Mouse (Mus musculus) limb, embryonic 15.5 days (tissue): ENCODE measurements around the gene Zfp467. TPM values are rescaled to one million over a fixed set of nuclear protein-coding genes. Genes with fewer than 3 reads are reported as not detected.

Source experiments
- ATAC-seq: fragments of 200-750 bp; cut with Nextera tagmentation; 2 replicates; pipeline ENCODE4 v1.8.0; 2017; ENCODE audit warnings: low read depth, moderate TSS enrichment; ENCODE audit not compliant: insufficient number of reproducible peaks, low FRiP score, low TSS enrichment
- H3K27ac ChIP-seq: fragments of 300-500 bp; sonication (generic); 2 replicates; pipeline ENCODE4 v1.5.1; 2015; ENCODE audit warnings: moderate library complexity, mild to moderate bottlenecking, inconsistent platforms
- H3K27me3 ChIP-seq: fragments of 300-500 bp; sonication (generic); 2 replicates; pipeline ENCODE4 v1.6.1; 2015; ENCODE audit warnings: inconsistent platforms
- H3K36me3 ChIP-seq: fragments of 300-500 bp; sonication (generic); 2 replicates; pipeline ENCODE4 v1.6.1; 2015; ENCODE audit warnings: inconsistent platforms
- H3K4me1 ChIP-seq: fragments of 300-500 bp; sonication (generic); 2 replicates; pipeline ENCODE4 v1.6.1; 2015; ENCODE audit warnings: inconsistent platforms
- H3K4me2 ChIP-seq: fragments of 300-500 bp; sonication (generic); 2 replicates; pipeline ENCODE4 v1.6.1; 2015; ENCODE audit warnings: mild to moderate bottlenecking, inconsistent platforms
- H3K4me3 ChIP-seq: fragments of 300-500 bp; sonication (generic); 2 replicates; pipeline ENCODE4 v1.5.1; 2015; ENCODE audit warnings: mild to moderate bottlenecking, inconsistent platforms
- H3K9ac ChIP-seq: fragments of 300-500 bp; sonication (generic); 2 replicates; pipeline ENCODE4 v1.6.1; 2015; ENCODE audit warnings: inconsistent platforms
- H3K9me3 ChIP-seq: fragments of 300-500 bp; sonication (generic); 2 replicates; pipeline ENCODE4 v1.6.1; 2016; ENCODE audit warnings: inconsistent platforms
- WGBS: fragments of 180-500 bp; shearing (Covaris S2); methylation state at CpG from one replicate; pipeline ENCODE4 v1.1.7; 2015; 5-methylcytosine and 5-hydroxymethylcytosine counted together
- polyA plus RNA-seq: library from polyadenylated mRNA; unstranded; fragments of >200 nt; fragmentation: Nextera tagmentation; extraction: Ambion mirVana; gene quantifications from 2 replicates; pipeline ENCODE4 v1.2.1, GENCODE M21; 2015

The Zfp467 gene
- polyA plus RNA-seq, 1 experiment from 2014 or later = 25.4 TPM

DNA sequence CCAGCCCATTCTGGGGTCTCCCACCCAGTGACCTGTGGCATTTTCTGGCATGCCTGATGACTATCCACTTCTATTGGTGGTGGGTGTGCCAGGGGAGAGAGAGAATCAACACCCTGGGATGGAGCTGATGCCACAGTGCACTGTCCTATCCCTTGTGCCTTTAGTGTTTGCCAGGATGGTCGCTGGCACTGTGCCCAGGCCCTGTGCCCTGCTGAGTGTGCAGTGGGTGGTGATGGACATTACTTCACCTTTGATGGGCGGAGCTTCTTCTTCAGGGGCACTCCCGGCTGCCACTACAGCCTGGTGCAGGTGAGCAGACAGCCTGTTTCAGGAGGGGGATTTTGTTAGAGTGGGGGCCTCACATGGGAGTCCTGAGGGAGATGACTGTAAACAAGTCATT, 7.1 kb upstream of the Zfp467 start:
- H3K27ac ChIP-seq = no peak overlapping the region
- no peaks in the 10 kb centered on the region for H3K4me1 ChIP-seq
- no peak for ATAC-seq
- H3K9me3 ChIP-seq = no peaks in the 10 kb centered on the region
- H3K4me2 ChIP-seq = no peak overlapping the region
- H3K27me3 ChIP-seq = no peaks in the 10 kb centered on the region
- H3K36me3 ChIP-seq = no peaks in the 10 kb centered on the region
- no peak overlapping the region for H3K4me3 ChIP-seq
- H3K9ac ChIP-seq = no peak overlapping the region
- WGBS = 80% methylated on average over 3 of the region's 3 CpGs

GRCm38 (mm10) chr6:48452151-48452550, 6.5 kb upstream of the Zfp467 start:
- Histone ChIP-seq H3K4me2 (no peak overlapping the region), H3K36me3 (no peaks in the 10 kb centered on the region), H3K27me3 (no peaks in the 10 kb centered on the region), H3K9me3 (no peaks in the 10 kb centered on the region), H3K27ac (no peak overlapping the region), H3K4me3 (no peak overlapping the region), H3K9ac (no peak overlapping the region), H3K4me1 (no peaks in the 10 kb centered on the region)
- no peak for ATAC-seq
- 67% methylated on average over 1 of the region's 1 CpGs for WGBS

- H3K4me1 ChIP-seq = peaks cover 11% of the 10 kb centered on the region
- no peaks in the 10 kb centered on the region for H3K27me3 ChIP-seq
- H3K36me3 ChIP-seq = no peaks in the 10 kb centered on the region
- H3K9me3 ChIP-seq = no peaks in the 10 kb centered on the region
- H3K27ac ChIP-seq = 0 out of 2 replicates have a peak overlapping the region, but pooled peaks have one; percentile 2
- ATAC-seq = no peak
- H3K4me3 ChIP-seq = no peak overlapping the region
- no peak overlapping the region for H3K4me2 ChIP-seq
- H3K9ac ChIP-seq = no peak overlapping the region
- 68% methylated on average over 7 of the region's 7 CpGs for WGBS
These were observed 2.9 kb upstream of the Zfp467 start for GRCm38 (mm10) chr6:48448527-48448926.

DNA sequence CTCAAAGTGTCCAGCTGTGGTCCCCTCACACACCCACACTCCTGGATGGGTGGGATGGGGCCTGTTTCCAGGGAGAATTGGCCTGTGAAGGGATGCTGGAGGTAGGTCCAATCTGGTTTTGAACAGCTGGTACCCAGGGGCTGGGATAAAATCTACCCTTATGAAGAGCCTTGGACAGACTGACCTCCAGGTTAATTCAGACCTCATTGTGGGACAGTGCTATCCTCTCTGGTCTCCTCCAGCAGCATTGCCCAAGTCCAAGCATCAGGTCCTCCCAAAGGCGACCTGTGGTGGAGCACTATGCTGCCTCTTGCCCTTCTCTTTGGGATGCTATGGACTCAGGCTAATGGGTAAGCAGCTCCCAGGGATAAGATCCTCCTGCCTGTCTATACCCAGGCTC, 2.3 kb upstream of the Zfp467 start, which contains the start of gene Sspo:
TSS of gene Sspo (plus strand) at position 301 of the 400 bp plus-strand sequence.
- peaks cover 16% of the 10 kb centered on the region for H3K4me1 ChIP-seq
- H3K9me3 ChIP-seq = no peaks in the 10 kb centered on the region
- 0 out of 2 replicates have a peak within 1 kb of the TSS, but pooled peaks have one; percentile 2 for H3K27ac ChIP-seq
- 75% methylated on average over 1 of the region's 1 CpGs for WGBS
- no peaks in the 10 kb centered on the region for H3K27me3 ChIP-seq
- H3K4me2 ChIP-seq = no peak within 1 kb of the TSS
- ATAC-seq = no peak
- H3K9ac ChIP-seq = no peak within 1 kb of the TSS
- H3K36me3 ChIP-seq = no peaks in the 10 kb centered on the region
- H3K4me3 ChIP-seq = no peak within 1 kb of the TSS

DNA sequence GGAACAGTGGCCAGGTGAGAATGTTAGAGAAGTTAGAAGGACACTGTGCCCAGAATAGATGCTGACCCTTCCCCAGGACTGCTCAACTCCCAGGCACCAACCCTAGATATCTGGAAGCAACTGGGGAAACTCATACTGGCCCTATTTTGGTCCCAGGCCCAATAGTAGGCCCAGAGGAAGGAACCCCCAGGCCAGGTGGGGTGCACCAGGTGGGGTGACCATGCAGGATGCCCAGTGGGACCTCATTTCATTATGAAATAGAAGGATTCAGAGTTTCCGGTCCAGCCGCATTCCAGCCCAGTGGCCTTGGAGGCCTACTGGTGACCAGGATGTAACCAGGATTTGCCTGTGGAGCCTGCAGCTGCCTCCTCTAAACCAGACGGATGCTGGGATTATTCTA, 1.3 kb upstream of the Zfp467 start:
- Histone ChIP-seq H3K4me3 (no peak overlapping the region), H3K36me3 (peaks cover 8% of the 10 kb centered on the region), H3K4me2 (no peak overlapping the region), H3K4me1 (peaks cover 16% of the 10 kb centered on the region), H3K9ac (no peak overlapping the region), H3K9me3 (no peaks in the 10 kb centered on the region), H3K27ac (peak overlapping the region; percentile 94; the same call in 1 of the 2 replicates), H3K27me3 (no peaks in the 10 kb centered on the region)
- WGBS = 72% methylated on average over 3 of the region's 3 CpGs
- ATAC-seq = no peak

DNA sequence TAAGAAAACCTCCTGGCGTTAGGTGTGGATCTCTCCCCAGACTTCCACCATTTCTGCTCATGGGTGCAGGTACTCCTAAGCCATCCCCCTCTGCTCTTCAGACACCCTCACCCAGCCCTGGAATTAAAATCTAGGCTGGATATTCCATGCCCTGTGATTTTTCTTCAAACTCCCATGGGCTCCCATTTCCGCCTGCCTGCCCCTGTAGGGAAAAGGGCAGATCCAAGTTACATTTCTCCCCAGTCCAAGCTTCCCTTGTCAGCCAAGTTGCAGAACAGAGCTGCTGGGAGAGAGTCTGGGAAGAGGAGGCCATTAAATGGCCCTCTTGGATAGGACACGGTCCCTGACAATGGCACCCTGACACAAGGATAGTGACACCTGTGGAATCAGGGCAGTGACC, 631 bp upstream of the Zfp467 start:
- peak overlapping the region; percentile 94 for H3K27ac ChIP-seq
- peak overlapping the region; percentile 71 for H3K4me3 ChIP-seq
- H3K4me2 ChIP-seq = peak overlapping the region; percentile 82
- H3K9ac ChIP-seq = no peak overlapping the region
- no peaks in the 10 kb centered on the region for H3K9me3 ChIP-seq
- peaks cover 15% of the 10 kb centered on the region for H3K36me3 ChIP-seq
- 32% methylated on average over 3 of the region's 3 CpGs for WGBS
- ATAC-seq = no peak
- H3K27me3 ChIP-seq = no peaks in the 10 kb centered on the region
- peaks cover 18% of the 10 kb centered on the region for H3K4me1 ChIP-seq

- Histone ChIP-seq H3K4me3 (peak overlapping the region; percentile 71), H3K27ac (peak overlapping the region; percentile 94), H3K9me3 (no peaks in the 10 kb centered on the region), H3K27me3 (peaks cover 6% of the 10 kb centered on the region; the same call in 1 of the 2 replicates), H3K36me3 (peaks cover 19% of the 10 kb centered on the region), H3K4me2 (peak overlapping the region; percentile 82), H3K9ac (peak overlapping the region; percentile 83), H3K4me1 (peaks cover 31% of the 10 kb centered on the region)
- ATAC-seq = peak; percentile 49; the same call in 1 of the 2 replicates
- WGBS = 1% methylated on average over 30 of the region's 34 CpGs
These were observed 1.1 kb downstream of the Zfp467 start for GRCm38 (mm10) chr6:48444310-48445180.

- ATAC-seq = peak; percentile 87
These were observed 1.9 kb downstream of the Zfp467 start for GRCm38 (mm10) chr6:48443592-48444309.

GRCm38 (mm10) chr6:48440306-48441014, 5.2 kb downstream of the Zfp467 start:
- Histone ChIP-seq H3K27me3 (peaks cover 18% of the 10 kb centered on the region), H3K4me1 (peaks cover 54% of the 10 kb centered on the region), H3K9me3 (no peaks in the 10 kb centered on the region), H3K4me2 (no peak overlapping the region), H3K4me3 (no peak overlapping the region), H3K9ac (no peak overlapping the region), H3K27ac (peak overlapping the region; percentile 6; the same call in 1 of the 2 replicates), H3K36me3 (peaks cover 46% of the 10 kb centered on the region)
- WGBS = 36% methylated on average over 14 of the region's 14 CpGs
- no peak for ATAC-seq

More at GRCm38 (mm10) chr6:48443592-48444309, 1.9 kb downstream of the Zfp467 start:
- Histone ChIP-seq H3K4me1 (peaks cover 39% of the 10 kb centered on the region), H3K27me3 (peaks cover 14% of the 10 kb centered on the region), H3K9me3 (no peaks in the 10 kb centered on the region), H3K27ac (peak overlapping the region; percentile 94), H3K9ac (peak overlapping the region; percentile 83; the same call in 1 of the 2 replicates), H3K4me3 (peak overlapping the region; percentile 71), H3K4me2 (peak overlapping the region; percentile 82), H3K36me3 (peaks cover 25% of the 10 kb centered on the region)
- 1% methylated on average over 19 of the region's 19 CpGs for WGBS

- no peak for ATAC-seq
- H3K27me3 ChIP-seq = peaks cover 18% of the 10 kb centered on the region
- H3K4me3 ChIP-seq = no peak overlapping the region
- H3K27ac ChIP-seq = no peak overlapping the region
- peaks cover 62% of the 10 kb centered on the region for H3K4me1 ChIP-seq
- no peak overlapping the region for H3K9ac ChIP-seq
- H3K4me2 ChIP-seq = no peak overlapping the region
- no peaks in the 10 kb centered on the region for H3K9me3 ChIP-seq
- peaks cover 46% of the 10 kb centered on the region for H3K36me3 ChIP-seq
These were observed 6.0 kb downstream of the Zfp467 start for GRCm38 (mm10) chr6:48439654-48440053.

DNA sequence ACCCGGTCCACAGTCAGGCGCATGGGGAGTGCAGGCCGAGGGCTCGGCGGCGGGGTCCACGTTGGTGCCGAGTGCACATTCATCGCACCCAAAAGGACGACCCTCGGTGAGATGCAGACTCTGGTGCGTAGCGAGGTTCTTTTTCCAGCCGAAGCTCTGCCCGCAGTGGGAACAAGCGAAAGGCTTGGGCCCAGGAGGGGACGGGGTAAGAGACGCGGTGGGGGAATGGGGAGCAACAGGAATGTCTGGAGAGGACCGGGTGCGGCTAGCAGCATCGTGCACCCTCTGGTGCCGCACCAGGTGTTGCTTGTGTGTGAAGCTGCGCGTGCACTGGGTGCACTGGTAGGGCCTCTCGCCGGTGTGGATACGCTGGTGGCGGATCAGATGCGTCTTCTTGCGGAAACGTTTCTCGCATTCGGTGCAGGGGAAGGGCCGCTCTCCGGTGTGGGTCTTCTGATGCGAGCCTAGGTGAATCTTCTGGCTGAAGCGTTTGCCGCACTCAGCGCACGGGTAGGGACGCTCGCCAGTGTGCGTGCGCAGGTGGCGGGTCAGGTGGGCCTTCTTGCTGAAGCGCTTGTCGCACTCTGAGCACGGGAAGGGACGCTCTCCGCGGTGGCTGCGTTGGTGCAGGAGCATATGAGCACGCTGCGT, 7.0 kb downstream of the Zfp467 start:
- Histone ChIP-seq H3K4me1 (peaks cover 62% of the 10 kb centered on the region), H3K27ac (no peak overlapping the region), H3K9me3 (no peaks in the 10 kb centered on the region), H3K4me3 (no peak overlapping the region), H3K4me2 (no peak overlapping the region), H3K9ac (no peak overlapping the region), H3K27me3 (peaks cover 18% of the 10 kb centered on the region), H3K36me3 (peaks cover 46% of the 10 kb centered on the region)
- ATAC-seq = no peak
- WGBS = 44% methylated on average over 55 of the region's 55 CpGs
